ENCODE assay signal across 8 mouse cellular contexts in the genomic region with DNA sequence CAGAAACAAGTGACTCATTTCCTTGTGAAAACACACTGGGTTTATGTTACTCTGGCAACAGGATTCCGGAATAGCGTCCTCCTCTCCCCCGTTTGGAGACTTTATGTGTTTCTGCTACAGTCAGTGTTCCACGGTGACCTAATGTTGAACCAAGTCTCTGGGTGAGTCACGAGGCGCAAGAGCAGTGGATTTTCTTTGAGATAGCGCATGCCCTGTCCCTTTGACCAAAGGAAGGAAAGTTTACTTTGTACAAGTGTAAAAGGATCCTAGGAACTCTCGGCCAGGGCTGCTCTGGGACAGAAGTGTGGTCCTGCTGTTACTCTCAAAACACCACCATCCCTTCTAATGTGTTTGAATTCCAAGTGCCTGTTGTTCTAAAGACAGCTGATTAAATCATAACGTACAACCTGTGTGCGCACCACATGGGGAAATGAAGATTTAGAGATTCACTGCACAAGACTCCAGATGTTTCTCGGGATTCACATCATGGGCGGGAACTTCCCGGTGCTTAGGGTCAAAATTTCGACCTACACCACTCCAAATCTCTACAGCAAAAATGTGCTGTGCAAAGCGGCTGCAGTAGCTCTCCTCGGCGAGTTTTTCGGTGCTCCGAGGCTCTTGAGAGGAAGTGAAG.
DNase-seq lines count a peak whose midpoint lies in the region; ATAC-seq and TF ChIP-seq lines count a peak whose summit lies in the region.

No protein-coding gene starts in this region.

- ATAC-seq in intestine, postnatal 0 days: peak; percentile 53; the same call in 1 of the 2 replicates
- peak; percentile 90 for ATAC-seq in limb, embryonic 14.5 days (ENCODE audit: low FRiP score, low read depth)
- ATAC-seq in neural tube, embryonic 15.5 days (ENCODE audit: low FRiP score): no peak

- peak overlapping the region; percentile 62 for H3K27ac ChIP-seq in intestine, postnatal 0 days (ENCODE audit: low read depth, low read length)
- peak overlapping the region; percentile 49; the same call in 1 of the 2 replicates for H3K27ac ChIP-seq in limb, embryonic 14.5 days (replicated peaks; ENCODE audit: low read depth, low read length)
- peak overlapping the region; percentile 7; the same call in 1 of the 2 replicates for H3K27ac ChIP-seq in neural tube, embryonic 15.5 days (replicated peaks)

- no peaks in the 10 kb centered on the region for H3K9me3 ChIP-seq in intestine, postnatal 0 days (ENCODE audit: control insufficient read depth)
- H3K9me3 ChIP-seq in limb, embryonic 14.5 days (ENCODE audit: control insufficient read depth, low read length): no peaks in the 10 kb centered on the region
- no peaks in the 10 kb centered on the region for H3K9me3 ChIP-seq in neural tube, embryonic 15.5 days (replicated peaks)

- H3K27me3 ChIP-seq in intestine, postnatal 0 days (replicated peaks; ENCODE audit: control insufficient read depth, insufficient read depth, low read length): no peaks in the 10 kb centered on the region
- no peaks in the 10 kb centered on the region for H3K27me3 ChIP-seq in limb, embryonic 14.5 days (ENCODE audit: control insufficient read depth, insufficient read depth, low read length)
- H3K27me3 ChIP-seq in neural tube, embryonic 15.5 days (replicated peaks): no peaks in the 10 kb centered on the region

- no peaks in the 10 kb centered on the region for H3K36me3 ChIP-seq in intestine, postnatal 0 days (ENCODE audit: control insufficient read depth, insufficient read depth)
- H3K36me3 ChIP-seq in limb, embryonic 14.5 days (ENCODE audit: control insufficient read depth, insufficient read depth, low read length): no peaks in the 10 kb centered on the region
- H3K36me3 ChIP-seq in neural tube, embryonic 15.5 days: no peaks in the 10 kb centered on the region

- peak; percentile 93 for DNase-seq in NIH3T3 (ENCODE audit: low read depth)
- peak; percentile 64 to 69 for DNase-seq in adrenal gland, postnatal 36 days
- peak; percentile 24 for DNase-seq in gastrocnemius, postnatal 10 days
- peak; percentile 80 for DNase-seq in limb, embryonic 14.5 days (ENCODE audit: low spot score)
- DNase-seq in c-Kit-positive CD71-positive TER-119-positive erythroid progenitor cells, embryonic 14.5 days (ENCODE audit: low spot score): no peak
- no peak for DNase-seq in natural killer cell, adult 2 months (ENCODE audit: low spot score in 2 of 2)

- WGBS in intestine, postnatal 0 days: 28% methylated on average over 19 of the region's 19 CpGs
- WGBS in limb, embryonic 14.5 days: 32% methylated on average over 19 of the region's 19 CpGs
- 65% methylated on average over 19 of the region's 19 CpGs for whole genome bisulfite sequencing in neural tube, embryonic 15.5 days

- no peaks in the 10 kb centered on the region for H3K4me1 ChIP-seq in intestine, postnatal 0 days (replicated peaks; ENCODE audit: control insufficient read depth, insufficient read depth, low read length)
- H3K4me1 ChIP-seq in limb, embryonic 14.5 days (ENCODE audit: control insufficient read depth, insufficient read depth, low read length): peaks cover 11% of the 10 kb centered on the region
- no peaks in the 10 kb centered on the region for H3K4me1 ChIP-seq in neural tube, embryonic 15.5 days

- no peak overlapping the region for H3K4me3 ChIP-seq in intestine, postnatal 0 days (ENCODE audit: low read depth, low read length)
- no peak overlapping the region for H3K4me3 ChIP-seq in limb, embryonic 14.5 days (replicated peaks; ENCODE audit: low read length)
- H3K4me3 ChIP-seq in neural tube, embryonic 15.5 days (replicated peaks): no peak overlapping the region

- no peak for TF ChIP-seq POLR2A in limb, embryonic 14.5 days (IDR thresholded peaks at IDR 0.05; ENCODE audit: borderline replicate concordance, extremely low read depth, insufficient read depth, insufficient read length)

- 0 out of 2 replicates have a peak overlapping the region, but pooled peaks have one; percentile 2 for H3K9ac ChIP-seq in intestine, postnatal 0 days (ENCODE audit: low read depth, low read length)
- no peak overlapping the region for H3K9ac ChIP-seq in limb, embryonic 14.5 days (ENCODE audit: low read depth, low read length, severe bottlenecking)
- no peak overlapping the region for H3K9ac ChIP-seq in neural tube, embryonic 15.5 days (replicated peaks)

- peak overlapping the region; percentile 43; the same call in 1 of the 2 replicates for H3K4me2 ChIP-seq in intestine, postnatal 0 days (replicated peaks; ENCODE audit: low read depth)
- peak overlapping the region; percentile 28; the same call in 1 of the 2 replicates for H3K4me2 ChIP-seq in limb, embryonic 14.5 days (replicated peaks; ENCODE audit: low read depth, low read length, severe bottlenecking)
- H3K4me2 ChIP-seq in neural tube, embryonic 15.5 days: 0 out of 2 replicates have a peak overlapping the region, but pooled peaks have one; percentile 18

- TF ChIP-seq CTCF in intestine, postnatal 0 days (IDR thresholded peaks at IDR 0.05; ENCODE audit: low read depth): no peak

Comparison
In these comparisons a context has a peak if more than half of its experiments do, and no peak if none do; other contexts are left out.
1. DNase-seq: peak in NIH3T3 (single experiment), adrenal gland, postnatal 36 days (2 of 2), gastrocnemius, postnatal 10 days (single experiment) and limb, embryonic 14.5 days (single experiment); none in c-Kit-positive CD71-positive TER-119-positive erythroid progenitor cells, embryonic 14.5 days (single experiment) and natural killer cell, adult 2 months (0 of 2).
2. H3K27ac ChIP-seq: peak in every context shown above with its lines; median percentile 62 in intestine, postnatal 0 days; 49 in limb, embryonic 14.5 days; 7 in neural tube, embryonic 15.5 days.
3. Peak in every context shown above with its lines, with median percentiles within 50 percentile points of each other: H3K4me2 ChIP-seq.